Mouse (Mus musculus) neural tube, embryonic 15.5 days (tissue): ENCODE results near the gene Pank1. TPM values are rescaled to one million over a fixed set of nuclear protein-coding genes. Genes with fewer than 3 reads are reported as not detected.

Source experiments
- ATAC-seq: fragments of 200-750 bp; cut with Nextera tagmentation; 2 replicates; pipeline ENCODE4 v1.8.0; 2017; ENCODE audit warnings: mild to moderate bottlenecking, moderate TSS enrichment, moderate library complexity; ENCODE audit not compliant: low FRiP score
- H3K27ac ChIP-seq: fragments of 300-500 bp; sonication (generic); replicated peaks from 2 replicates; pipeline ENCODE4 v1.5.1; 2015; ENCODE audit warnings: mild to moderate bottlenecking, inconsistent platforms
- H3K27me3 ChIP-seq: fragments of 300-500 bp; sonication (generic); replicated peaks from 2 replicates; pipeline ENCODE4 v1.6.1; 2015; ENCODE audit warnings: inconsistent platforms
- H3K36me3 ChIP-seq: fragments of 300-500 bp; sonication (generic); 2 replicates; pipeline ENCODE4 v1.6.1; 2015; ENCODE audit warnings: inconsistent platforms
- H3K4me1 ChIP-seq: fragments of 300-500 bp; sonication (generic); 2 replicates; pipeline ENCODE4 v1.6.1; 2015; ENCODE audit warnings: inconsistent platforms
- H3K4me2 ChIP-seq: fragments of 300-500 bp; sonication (generic); 2 replicates; pipeline ENCODE4 v1.6.1; 2015; ENCODE audit warnings: inconsistent platforms, mild to moderate bottlenecking, moderate library complexity
- H3K4me3 ChIP-seq: fragments of 300-500 bp; sonication (generic); replicated peaks from 2 replicates; pipeline ENCODE4 v1.5.1; 2015; ENCODE audit warnings: mild to moderate bottlenecking, inconsistent platforms
- H3K9ac ChIP-seq: fragments of 300-500 bp; sonication (generic); replicated peaks from 2 replicates; pipeline ENCODE4 v1.6.1; 2015; ENCODE audit warnings: mild to moderate bottlenecking, inconsistent platforms
- H3K9me3 ChIP-seq: fragments of 300-500 bp; sonication (generic); replicated peaks from 2 replicates; pipeline ENCODE4 v1.6.1; 2016; ENCODE audit warnings: inconsistent platforms
- WGBS: fragments of 180-500 bp; shearing (Covaris S2); methylation state at CpG from one replicate; pipeline ENCODE4 v1.1.7; 2015; ENCODE audit warnings: mixed read lengths; 5-methylcytosine and 5-hydroxymethylcytosine counted together
- polyA plus RNA-seq: library from polyadenylated mRNA; unstranded; fragments of >200 nt; fragmentation: Nextera tagmentation; extraction: Ambion mirVana; gene quantifications from 2 replicates; pipeline ENCODE4 v1.2.1, GENCODE M21; 2015

The Pank1 gene
- polyA plus RNA-seq, 1 experiment from 2014 or later: 10.7 TPM

DNA sequence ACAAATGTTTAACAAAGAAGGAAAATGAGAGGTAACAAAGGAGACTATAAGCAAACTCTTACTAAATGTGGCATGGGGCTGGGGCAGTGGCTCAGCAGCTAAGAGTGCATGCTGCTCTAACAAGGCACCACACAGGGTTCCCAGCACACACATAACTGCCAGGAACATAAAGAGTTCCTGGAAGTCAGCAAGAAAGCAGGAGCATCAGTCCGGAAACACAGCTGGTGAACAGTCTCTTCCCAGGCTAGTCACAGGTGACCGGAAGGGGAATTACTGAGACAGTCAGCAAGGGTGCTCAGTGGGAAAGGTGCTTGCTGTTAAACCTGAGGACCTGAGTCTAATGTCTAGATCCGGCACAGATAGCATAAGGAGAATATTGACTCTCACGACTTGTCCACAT, 63.9 kb downstream of the Pank1 start:
- H3K9ac ChIP-seq: no peak overlapping the region
- H3K36me3 ChIP-seq: peaks cover 8% of the 10 kb centered on the region
- no peaks in the 10 kb centered on the region for H3K27me3 ChIP-seq
- no peak for ATAC-seq
- no peaks in the 10 kb centered on the region for H3K9me3 ChIP-seq
- H3K27ac ChIP-seq: no peak overlapping the region
- 86% methylated on average over 4 of the region's 4 CpGs for WGBS
- no peaks in the 10 kb centered on the region for H3K4me1 ChIP-seq
- no peak overlapping the region for H3K4me2 ChIP-seq
- no peak overlapping the region for H3K4me3 ChIP-seq

DNA sequence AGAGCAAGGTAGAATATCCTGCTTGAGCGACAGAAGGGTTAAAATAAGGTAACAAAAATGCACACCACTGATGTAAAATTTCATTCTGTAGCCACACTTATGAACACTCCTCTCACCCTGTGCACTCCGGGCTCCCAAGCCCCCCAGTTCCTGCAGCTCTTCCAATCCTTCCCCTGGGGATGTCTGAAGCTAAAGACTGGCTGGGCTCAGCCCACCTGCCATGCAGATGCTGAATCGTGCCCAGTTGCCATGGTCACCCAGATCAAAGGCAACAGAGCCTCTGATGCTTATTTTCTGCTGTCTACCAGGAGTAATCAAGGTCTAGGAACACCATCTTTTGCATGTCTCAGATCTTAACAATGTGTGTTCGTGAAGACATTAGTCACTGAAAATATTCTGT, 64.6 kb downstream of the Pank1 start:
- no peak overlapping the region for H3K27ac ChIP-seq
- H3K4me3 ChIP-seq: no peak overlapping the region
- ATAC-seq: no peak
- H3K4me1 ChIP-seq: no peaks in the 10 kb centered on the region
- WGBS: 47% methylated on average over 4 of the region's 4 CpGs
- no peak overlapping the region for H3K9ac ChIP-seq
- peaks cover 7% of the 10 kb centered on the region; the same call in 1 of the 2 replicates for H3K36me3 ChIP-seq
- H3K4me2 ChIP-seq: no peak overlapping the region
- no peaks in the 10 kb centered on the region for H3K9me3 ChIP-seq
- H3K27me3 ChIP-seq: no peaks in the 10 kb centered on the region

- H3K4me1 ChIP-seq: no peaks in the 10 kb centered on the region
- no peak overlapping the region for H3K4me3 ChIP-seq
- no peak for ATAC-seq
- H3K4me2 ChIP-seq: no peak overlapping the region
- WGBS: 94% methylated on average over 6 of the region's 6 CpGs
- no peaks in the 10 kb centered on the region for H3K9me3 ChIP-seq
- H3K9ac ChIP-seq: no peak overlapping the region
- H3K36me3 ChIP-seq: 0 out of 2 replicates have a peak, but pooled peaks cover under 1% of the 10 kb centered on the region
- no peaks in the 10 kb centered on the region for H3K27me3 ChIP-seq
- H3K27ac ChIP-seq: no peak overlapping the region
Measured at GRCm38 (mm10) chr19:34813961-34814360, 65.3 kb downstream of the Pank1 start.

- no peaks in the 10 kb centered on the region for H3K36me3 ChIP-seq
- no peak overlapping the region for H3K4me3 ChIP-seq
- H3K4me2 ChIP-seq: no peak overlapping the region
- ATAC-seq: no peak
- H3K4me1 ChIP-seq: no peaks in the 10 kb centered on the region
- WGBS: 94% methylated on average over 2 of the region's 2 CpGs
- no peak overlapping the region for H3K27ac ChIP-seq
- no peaks in the 10 kb centered on the region for H3K27me3 ChIP-seq
- H3K9ac ChIP-seq: no peak overlapping the region
- H3K9me3 ChIP-seq: no peaks in the 10 kb centered on the region
Measured at GRCm38 (mm10) chr19:34813533-34813932, 65.7 kb downstream of the Pank1 start.

DNA sequence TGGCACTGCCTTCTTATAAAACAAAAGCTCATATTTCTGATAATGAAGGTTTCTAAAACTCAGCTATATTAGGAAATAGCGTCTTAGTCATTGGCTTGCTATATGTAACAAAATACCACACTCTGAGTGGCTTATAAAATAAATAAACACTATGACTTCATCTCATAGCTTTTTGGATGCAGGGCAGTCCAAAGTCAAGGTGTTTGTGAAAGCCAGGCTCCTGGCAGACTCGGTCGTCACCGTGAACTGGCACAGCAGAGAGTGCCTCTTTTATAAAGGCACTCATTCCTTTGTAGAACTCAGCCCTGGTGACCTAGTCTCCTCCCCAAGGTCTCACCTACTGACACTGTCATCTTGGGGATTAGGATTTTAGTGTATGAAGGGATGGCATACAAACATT, 66.5 kb downstream of the Pank1 start:
- no peaks in the 10 kb centered on the region for H3K4me1 ChIP-seq
- no peak overlapping the region for H3K4me3 ChIP-seq
- H3K9me3 ChIP-seq: no peaks in the 10 kb centered on the region
- H3K4me2 ChIP-seq: no peak overlapping the region
- H3K9ac ChIP-seq: no peak overlapping the region
- no peak overlapping the region for H3K27ac ChIP-seq
- no peak for ATAC-seq
- WGBS: 91% methylated on average over 4 of the region's 4 CpGs
- no peaks in the 10 kb centered on the region for H3K36me3 ChIP-seq
- H3K27me3 ChIP-seq: no peaks in the 10 kb centered on the region

DNA sequence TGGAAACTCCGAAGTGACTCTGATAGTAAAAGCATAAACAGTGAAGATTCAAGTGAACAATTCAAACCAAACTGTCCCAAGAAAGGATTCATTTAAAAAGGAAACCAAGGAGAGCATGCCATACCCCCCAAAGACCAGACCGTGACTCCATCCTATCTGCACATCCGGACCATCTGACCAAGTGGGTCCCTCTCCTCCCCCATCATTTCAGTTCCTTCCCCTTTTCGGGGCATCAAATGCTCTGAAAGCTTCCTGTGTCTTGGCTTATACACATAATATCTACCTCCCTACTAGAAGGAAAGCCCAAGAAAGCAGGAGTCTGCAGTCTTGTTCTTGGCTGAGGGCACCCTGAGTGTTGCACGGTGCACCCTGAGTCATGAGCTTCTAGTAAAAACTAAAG, 72.1 kb downstream of the Pank1 start:
- Histone ChIP-seq H3K27me3 (no peaks in the 10 kb centered on the region), H3K9ac (no peak overlapping the region), H3K36me3 (no peaks in the 10 kb centered on the region), H3K4me2 (no peak overlapping the region), H3K9me3 (no peaks in the 10 kb centered on the region), H3K4me1 (no peaks in the 10 kb centered on the region), H3K27ac (no peak overlapping the region), H3K4me3 (no peak overlapping the region)
- 92% methylated on average over 5 of the region's 5 CpGs for WGBS
- no peak for ATAC-seq

- H3K27ac ChIP-seq: no peak overlapping the region
- 87% methylated on average over 2 of the region's 2 CpGs for WGBS
- H3K4me2 ChIP-seq: no peak overlapping the region
- H3K27me3 ChIP-seq: no peaks in the 10 kb centered on the region
- no peaks in the 10 kb centered on the region for H3K4me1 ChIP-seq
- no peaks in the 10 kb centered on the region for H3K36me3 ChIP-seq
- ATAC-seq: no peak
- H3K9me3 ChIP-seq: no peaks in the 10 kb centered on the region
- no peak overlapping the region for H3K4me3 ChIP-seq
- H3K9ac ChIP-seq: no peak overlapping the region
Measured at GRCm38 (mm10) chr19:34805071-34805470, 74.2 kb downstream of the Pank1 start.

- Histone ChIP-seq H3K27ac (no peak overlapping the region), H3K27me3 (no peaks in the 10 kb centered on the region), H3K9ac (no peak overlapping the region), H3K4me2 (no peak overlapping the region), H3K4me1 (no peaks in the 10 kb centered on the region), H3K9me3 (no peaks in the 10 kb centered on the region), H3K4me3 (no peak overlapping the region), H3K36me3 (no peaks in the 10 kb centered on the region)
- ATAC-seq: no peak
- WGBS: 93% methylated on average over 2 of the region's 2 CpGs
Measured at GRCm38 (mm10) chr19:34804531-34804930, 74.7 kb downstream of the Pank1 start.

- Histone ChIP-seq H3K9ac (no peak overlapping the region), H3K4me3 (no peak overlapping the region), H3K27me3 (no peaks in the 10 kb centered on the region), H3K36me3 (no peaks in the 10 kb centered on the region), H3K27ac (no peak overlapping the region), H3K4me1 (no peaks in the 10 kb centered on the region), H3K9me3 (no peaks in the 10 kb centered on the region), H3K4me2 (no peak overlapping the region)
- WGBS: 95% methylated on average over 4 of the region's 4 CpGs
- ATAC-seq: no peak
Measured at GRCm38 (mm10) chr19:34803396-34803795, 75.9 kb downstream of the Pank1 start.

DNA sequence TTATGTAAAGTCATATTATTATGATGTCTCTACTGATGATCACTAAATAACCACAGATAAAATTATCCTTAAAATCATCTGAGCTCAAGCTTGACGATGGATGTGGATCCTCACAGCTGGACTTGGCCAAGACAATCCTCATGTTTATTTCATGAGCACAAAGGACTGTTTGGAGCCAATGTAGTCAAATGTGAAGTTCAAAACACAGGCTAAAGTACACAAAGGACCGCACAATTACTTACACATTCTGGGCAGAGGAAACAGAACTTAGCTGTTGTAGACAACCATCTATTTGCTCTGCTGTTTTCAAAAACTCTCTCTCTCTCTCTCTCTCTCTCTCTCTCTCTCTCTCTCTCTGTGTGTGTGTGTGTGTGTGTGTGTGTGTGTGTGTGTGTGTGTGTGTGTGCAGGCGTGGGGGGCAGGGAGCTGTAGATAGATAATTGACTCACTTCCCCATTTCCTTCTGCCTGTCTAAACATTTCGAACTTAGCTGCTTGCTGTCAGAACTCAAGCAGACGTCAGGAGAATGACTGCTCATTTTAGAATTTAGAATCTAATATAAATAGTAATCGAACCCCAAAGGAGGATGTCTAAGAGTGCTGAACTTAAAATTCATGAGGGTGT, 79.5 kb downstream of the Pank1 start:
- Histone ChIP-seq H3K27ac (no peak overlapping the region), H3K27me3 (no peaks in the 10 kb centered on the region), H3K9ac (no peak overlapping the region), H3K4me1 (no peaks in the 10 kb centered on the region), H3K36me3 (no peaks in the 10 kb centered on the region), H3K4me2 (no peak overlapping the region), H3K9me3 (no peaks in the 10 kb centered on the region), H3K4me3 (no peak overlapping the region)
- ATAC-seq: no peak
- WGBS: 58% methylated on average over 6 of the region's 6 CpGs

GRCm38 (mm10) chr19:34796396-34796795, 82.9 kb downstream of the Pank1 start:
- no peak overlapping the region for H3K4me3 ChIP-seq
- WGBS: 88% methylated on average over 4 of the region's 4 CpGs
- H3K4me2 ChIP-seq: no peak overlapping the region
- no peak overlapping the region for H3K9ac ChIP-seq
- H3K27ac ChIP-seq: no peak overlapping the region
- no peaks in the 10 kb centered on the region for H3K36me3 ChIP-seq
- no peaks in the 10 kb centered on the region for H3K4me1 ChIP-seq
- no peaks in the 10 kb centered on the region for H3K27me3 ChIP-seq
- no peak for ATAC-seq
- no peaks in the 10 kb centered on the region for H3K9me3 ChIP-seq

DNA sequence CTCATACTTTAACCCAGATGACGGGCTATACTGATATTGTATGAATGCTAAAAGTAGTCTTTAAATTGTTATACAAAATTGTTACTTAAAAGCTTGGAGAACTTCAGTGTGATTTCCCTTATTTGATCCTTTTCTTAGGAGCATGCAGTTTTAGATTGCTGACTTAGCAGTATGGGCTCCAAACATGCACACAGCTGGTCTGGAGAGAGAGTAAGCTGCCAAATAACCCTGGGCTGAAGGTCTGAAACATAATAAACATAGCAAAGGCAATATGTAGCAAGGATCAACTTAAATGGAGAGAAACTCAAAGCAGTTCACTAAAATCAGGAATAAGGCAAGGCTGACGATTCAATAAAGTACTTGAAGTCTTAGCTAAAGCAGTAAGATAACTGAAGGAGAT, 96.8 kb downstream of the Pank1 start:
- Histone ChIP-seq H3K4me2 (no peak overlapping the region), H3K9ac (no peak overlapping the region), H3K4me1 (no peaks in the 10 kb centered on the region)

DNA sequence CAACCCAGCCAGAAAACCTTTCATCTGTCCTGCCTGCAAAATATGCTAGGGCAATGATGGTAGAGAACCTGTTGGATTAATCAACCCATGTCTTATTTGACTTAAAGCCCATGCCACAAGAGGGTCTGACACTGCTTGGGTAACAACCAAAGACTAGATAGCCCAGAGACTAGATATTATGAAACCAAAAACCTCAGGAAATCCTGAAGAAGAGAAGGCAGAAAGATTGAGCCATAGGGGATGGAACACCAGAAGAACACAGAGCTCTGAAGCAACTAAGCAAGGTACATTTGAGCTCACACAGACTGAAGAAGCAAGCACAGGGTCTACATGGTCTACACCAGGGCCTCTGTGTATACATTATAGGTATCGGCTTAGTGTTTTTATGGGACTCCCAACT, 100.3 kb downstream of the Pank1 start:
- no peak for ATAC-seq
- Histone ChIP-seq H3K9ac (no peak overlapping the region), H3K27ac (no peak overlapping the region), H3K4me1 (no peaks in the 10 kb centered on the region), H3K9me3 (no peaks in the 10 kb centered on the region), H3K27me3 (no peaks in the 10 kb centered on the region), H3K4me3 (no peak overlapping the region), H3K36me3 (no peaks in the 10 kb centered on the region), H3K4me2 (no peak overlapping the region)
- 85% methylated on average over 1 of the region's 1 CpGs for WGBS

More for the DNA sequence above, 96.8 kb downstream of the Pank1 start:
- no peaks in the 10 kb centered on the region for H3K27me3 ChIP-seq
- H3K4me3 ChIP-seq: no peak overlapping the region
- no peaks in the 10 kb centered on the region for H3K36me3 ChIP-seq
- H3K9me3 ChIP-seq: no peaks in the 10 kb centered on the region
- H3K27ac ChIP-seq: no peak overlapping the region
- no peak for ATAC-seq
- 96% methylated on average over 2 of the region's 2 CpGs for WGBS
